Mouse (Mus musculus) kidney, adult 2 months (tissue): ENCODE measurements around the gene Msx3. TPM values are rescaled to one million over a fixed set of nuclear protein-coding genes. Genes with fewer than 3 reads are reported as not detected.

Experiments
- DNase-seq: peaks from one replicate; pipeline ENCODE4 v3.0.0; 2021
- H3K27ac ChIP-seq: fragments of 200-500 bp; 2 replicates; pipeline ENCODE4 v1.5.1; 2012; ENCODE audit warnings: low read depth, low read length, control low read depth, inconsistent platforms; ENCODE audit not compliant: insufficient read depth
- H3K27me3 ChIP-seq: fragments of 200-500 bp; replicated peaks from 2 replicates; pipeline ENCODE4 v1.6.1; 2012; ENCODE audit warnings: mild to moderate bottlenecking, moderate library complexity, low read length, inconsistent platforms; ENCODE audit not compliant: control insufficient read depth, insufficient read depth
- H3K36me3 ChIP-seq: fragments of 200-500 bp; 2 replicates; pipeline ENCODE4 v1.6.1; 2012; ENCODE audit warnings: mild to moderate bottlenecking, moderate library complexity, low read length, inconsistent platforms; ENCODE audit not compliant: control insufficient read depth, insufficient read depth
- H3K4me1 ChIP-seq: fragments of 200-500 bp; 2 replicates; pipeline ENCODE4 v1.6.1; 2011; ENCODE audit warnings: low read length; ENCODE audit not compliant: control insufficient read depth, insufficient read depth
- H3K4me3 ChIP-seq: fragments of 200-500 bp; 2 replicates; pipeline ENCODE4 v1.5.1; 2011; ENCODE audit warnings: mild to moderate bottlenecking, low read depth, low read length, control low read depth; ENCODE audit not compliant: insufficient read depth
- CTCF ChIP-seq: fragments of 200-500 bp; conservative IDR thresholded peaks from 2 replicates; pipeline ENCODE4 v1.5.1; 2011; ENCODE audit warnings: low read depth, mild to moderate bottlenecking, control low read depth, low read length, moderate library complexity, mixed read lengths; ENCODE audit not compliant: insufficient read depth, insufficient read length
- POLR2A ChIP-seq: fragments of 200-500 bp; IDR thresholded peaks from one replicate; pipeline ENCODE4 v1.6.1; 2011; ENCODE audit warnings: low read depth, low read length, control low read depth
- WGBS: fragments of 180-500 bp; shearing (Covaris S2); methylation state at CpG from one replicate; pipeline ENCODE4 v1.1.7; 2018; 5-methylcytosine and 5-hydroxymethylcytosine counted together
- polyA plus RNA-seq: library from polyadenylated mRNA; depleted of rRNA; stranded (reverse); fragments of >200 nt; gene quantifications from 2 replicates; pipeline ENCODE4 v1.2.3, GENCODE M21; 2012

Msx3 gene
- polyA plus RNA-seq, 1 experiment = not detected

DNA sequence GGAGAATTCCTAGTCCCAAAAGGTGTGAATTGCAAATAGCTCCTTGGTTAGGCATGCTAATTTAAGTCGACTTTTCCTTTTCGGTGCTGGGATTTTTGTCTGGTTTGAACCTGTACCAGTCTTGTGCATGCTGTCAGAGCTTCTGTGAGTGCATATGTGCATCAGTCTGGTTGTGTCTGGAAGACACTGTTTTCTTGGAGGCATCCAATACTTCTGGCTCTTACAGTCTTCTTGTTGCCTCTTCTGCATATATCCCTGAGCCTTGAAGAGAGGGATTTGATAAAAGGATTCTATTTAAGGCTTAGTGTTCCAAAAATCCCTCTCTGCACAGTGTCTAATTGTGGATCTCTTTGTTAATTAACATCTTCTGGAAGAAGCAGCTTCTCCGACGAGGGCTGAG, 5.2 kb upstream of the Msx3 start:
- Histone ChIP-seq H3K27me3 (peaks cover 4% of the 10 kb centered on the region; the same call in 1 of the 2 replicates), H3K27ac (no peak overlapping the region), H3K4me3 (no peak overlapping the region), H3K36me3 (no peaks in the 10 kb centered on the region), H3K4me1 (peaks cover 6% of the 10 kb centered on the region)
- 78% methylated on average over 4 of the region's 4 CpGs for WGBS
- TF ChIP-seq CTCF (no peak), POLR2A (no peak)
- DNase-seq = no peak

DNA sequence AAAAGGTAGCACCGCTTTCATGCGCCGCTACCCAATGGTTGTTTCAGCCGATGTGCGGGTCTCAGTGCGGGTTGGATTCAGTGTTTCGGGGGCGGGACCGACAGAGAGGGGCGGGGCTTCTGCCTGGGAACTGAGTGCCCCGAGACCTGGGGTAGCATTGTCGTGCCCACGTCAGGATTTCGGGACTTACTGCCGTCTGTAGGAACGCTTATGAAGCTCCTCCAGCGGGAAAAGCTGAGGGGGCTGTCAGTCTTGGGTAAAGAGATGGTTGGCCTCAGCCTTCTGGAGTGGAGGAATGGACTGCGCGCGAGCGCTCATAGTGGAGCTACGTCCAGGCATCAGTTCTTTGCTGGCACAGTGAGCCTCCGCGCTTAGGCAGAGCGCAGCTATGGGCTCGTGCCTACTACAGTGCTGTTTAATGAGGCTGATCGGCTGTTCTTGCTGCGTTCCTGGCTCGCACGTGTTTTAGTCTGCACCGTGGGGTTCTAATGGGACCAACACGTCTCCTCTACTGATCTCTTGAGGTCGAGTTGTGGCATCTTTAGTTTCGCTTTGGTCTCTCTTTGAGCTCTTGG, 313 bp upstream of the Msx3 start:
- peaks cover 8% of the 10 kb centered on the region; the same call in 1 of the 2 replicates for H3K4me1 ChIP-seq
- under 1% methylated on average over 34 of the region's 34 CpGs for WGBS
- peak overlapping the region; percentile 47 for H3K4me3 ChIP-seq
- no peak for TF ChIP-seq POLR2A
- TF ChIP-seq CTCF = no peak
- DNase-seq = peak; percentile 26
- H3K27me3 ChIP-seq = peaks cover 6% of the 10 kb centered on the region
- no peaks in the 10 kb centered on the region for H3K36me3 ChIP-seq
- H3K27ac ChIP-seq = no peak overlapping the region

DNA sequence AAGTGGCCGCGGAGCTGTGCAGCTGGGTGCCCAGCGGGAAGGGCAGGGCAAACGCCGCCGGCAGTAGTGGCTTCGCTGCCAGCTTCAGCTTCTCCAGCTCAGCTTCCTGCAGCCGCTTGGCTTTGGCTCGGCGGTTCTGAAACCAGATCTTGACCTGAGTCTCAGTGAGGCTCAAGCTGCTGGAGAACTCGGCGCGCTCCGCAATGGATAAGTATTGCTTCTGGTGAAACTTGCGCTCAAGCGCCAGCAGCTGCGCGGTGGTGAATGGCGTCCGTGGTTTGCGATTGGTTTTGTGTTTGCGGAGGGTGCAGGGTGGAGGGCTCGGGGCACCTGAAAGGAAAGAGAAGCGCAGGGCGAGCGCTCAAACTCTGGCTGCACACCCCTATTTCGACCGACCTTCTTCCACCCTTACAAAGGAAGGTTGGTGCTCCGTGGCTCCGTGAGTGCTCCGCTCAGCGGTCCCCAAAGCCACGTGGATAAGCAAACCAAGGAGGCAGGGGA, 1.0 kb downstream of the Msx3 start:
- H3K4me1 ChIP-seq = peaks cover 8% of the 10 kb centered on the region; the same call in 1 of the 2 replicates
- peak overlapping the region; percentile 5; the same call in 1 of the 2 replicates for H3K4me3 ChIP-seq
- peak; percentile 11 for DNase-seq
- no peak for TF ChIP-seq POLR2A
- no peak for TF ChIP-seq CTCF
- WGBS = 1% methylated on average over 33 of the region's 33 CpGs
- peaks cover 6% of the 10 kb centered on the region for H3K27me3 ChIP-seq
- H3K36me3 ChIP-seq = no peaks in the 10 kb centered on the region
- no peak overlapping the region for H3K27ac ChIP-seq

DNA sequence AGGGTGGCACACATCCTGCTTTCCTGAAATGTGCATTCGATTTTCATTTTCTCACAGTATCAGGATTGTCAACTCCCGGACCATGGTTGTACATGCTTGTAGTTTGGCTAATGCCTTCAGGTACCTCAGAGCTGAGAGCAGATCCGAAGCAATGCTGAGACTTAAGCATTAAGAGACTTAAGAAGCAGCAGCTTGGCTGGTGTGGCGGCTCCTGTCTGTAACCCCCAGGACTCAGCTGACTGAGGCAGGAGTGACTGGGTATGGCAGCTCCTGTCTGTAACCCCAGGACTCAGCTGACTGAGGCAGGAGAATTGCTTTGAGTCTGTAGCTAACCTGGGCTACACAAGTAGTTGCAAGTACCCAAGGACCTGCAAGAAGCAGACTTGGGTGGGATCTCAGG, 3.3 kb downstream of the Msx3 start:
- Histone ChIP-seq H3K4me1 (peaks cover 8% of the 10 kb centered on the region; the same call in 1 of the 2 replicates), H3K27ac (no peak overlapping the region), H3K27me3 (peaks cover 6% of the 10 kb centered on the region), H3K36me3 (no peaks in the 10 kb centered on the region), H3K4me3 (no peak overlapping the region)
- no peak for DNase-seq
- 85% methylated on average over 4 of the region's 4 CpGs for WGBS
- no peak for TF ChIP-seq POLR2A
- no peak for TF ChIP-seq CTCF

- Histone ChIP-seq H3K27ac (no peak overlapping the region), H3K4me1 (no peaks in the 10 kb centered on the region), H3K27me3 (no peaks in the 10 kb centered on the region; the same call in 1 of the 2 replicates), H3K36me3 (no peaks in the 10 kb centered on the region), H3K4me3 (no peak overlapping the region)
- no peak for TF ChIP-seq POLR2A
- 59% methylated on average over 3 of the region's 3 CpGs for WGBS
- DNase-seq = no peak
Observed at GRCm38 (mm10) chr7:140042728-140043127, 6.2 kb downstream of the Msx3 start.

DNA sequence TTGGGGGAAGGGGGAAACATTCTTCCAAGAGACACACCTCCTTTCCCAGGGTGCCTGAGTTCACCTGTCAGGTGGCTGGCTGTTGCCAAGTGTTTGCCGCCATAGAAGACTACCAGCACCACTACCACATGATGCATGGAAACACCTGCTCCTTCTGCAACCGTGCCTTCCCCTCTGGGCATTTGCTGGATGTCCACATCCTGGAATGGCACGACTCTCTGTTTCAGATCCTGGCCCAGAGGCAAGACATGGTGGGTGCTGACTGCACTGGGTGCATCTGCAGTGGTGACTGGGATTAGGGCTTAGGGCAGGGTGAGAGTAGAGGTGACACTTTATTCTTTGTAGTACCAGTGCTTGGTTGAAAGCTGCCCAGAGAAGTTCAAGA, 11.7 kb downstream of the Msx3 start:
- Histone ChIP-seq H3K27ac (no peak overlapping the region), H3K27me3 (no peaks in the 10 kb centered on the region), H3K36me3 (no peaks in the 10 kb centered on the region), H3K4me1 (no peaks in the 10 kb centered on the region), H3K4me3 (no peak overlapping the region)
- 44% methylated on average over 3 of the region's 3 CpGs for WGBS
- TF ChIP-seq POLR2A = no peak
- TF ChIP-seq CTCF = no peak
- no peak for DNase-seq

DNA sequence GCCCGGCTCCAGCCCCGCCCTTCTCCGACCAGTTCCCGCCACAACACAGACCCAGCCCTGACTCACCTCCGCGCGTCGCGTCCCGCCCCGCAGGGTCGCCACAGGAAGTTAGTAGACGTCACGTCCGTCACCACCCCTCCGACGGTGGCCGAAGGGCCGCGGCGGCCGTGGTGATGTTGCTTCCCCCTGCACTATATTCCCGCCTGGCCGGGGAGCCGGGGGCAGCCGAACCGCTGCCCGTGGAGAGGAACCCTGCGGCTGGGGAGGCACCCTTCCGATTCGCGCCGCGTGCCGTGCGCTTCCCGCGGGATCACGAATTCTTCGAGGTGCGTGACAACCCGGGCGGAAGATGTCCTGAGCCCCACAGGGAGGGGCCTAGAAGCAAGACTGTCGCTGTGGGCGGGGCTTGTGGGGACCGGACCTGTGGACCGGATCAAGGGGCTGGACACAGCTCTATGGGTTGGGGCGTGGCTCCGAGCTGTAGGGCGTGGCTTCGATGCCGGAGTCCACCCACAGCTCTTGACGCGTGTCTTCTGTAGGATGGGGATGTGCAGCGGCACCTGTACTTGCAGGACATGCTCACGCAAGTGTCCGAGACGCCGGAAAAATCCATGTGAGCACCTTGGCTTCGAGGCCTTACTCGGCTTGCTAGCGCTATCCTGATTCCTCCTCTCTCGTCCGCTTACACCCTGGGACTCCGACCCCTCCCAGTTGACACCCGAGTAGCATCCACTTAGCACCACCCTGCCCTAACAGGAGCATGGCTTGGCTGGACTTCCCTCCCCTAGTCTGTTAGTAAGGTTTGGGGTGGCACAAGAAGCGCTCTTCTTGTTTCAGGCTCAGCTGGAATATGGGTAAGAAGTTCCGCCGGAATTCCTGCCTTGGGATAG, 12.4 kb downstream of the Msx3 start, which contains the start of the genes Zfp511 and Tubgcp2:
Gene Zfp511, plus strand, starts transcription at position 111 of the 890 bp plus-strand sequence.
Gene Tubgcp2, minus strand, starts transcription at position 389 of the 890 bp plus-strand sequence.
- peak within 1 kb of the TSS; percentile 76 for H3K4me3 ChIP-seq
- peak; percentile 99 for DNase-seq
- 1% methylated on average over 69 of the region's 69 CpGs for whole genome bisulfite sequencing
- TF ChIP-seq POLR2A = peak; percentile 48
- no peak for TF ChIP-seq CTCF
- H3K27ac ChIP-seq = peak within 1 kb of the TSS; percentile 81
- no peaks in the 10 kb centered on the region for H3K4me1 ChIP-seq
- H3K27me3 ChIP-seq = no peaks in the 10 kb centered on the region
- H3K36me3 ChIP-seq = no peaks in the 10 kb centered on the region
